Mouse (Mus musculus) T-helper 17 cell (primary cell): ENCODE data around the gene Trim47.

Source experiments
- in situ Hi-C, 2 experiments: fragments of 300-600 bp; cut with MboI, MseI; formaldehyde crosslinking; loops; 1 replicate in 1 of 2; 2 replicates in 1 of 2; pipeline ENCODE4 v1.15.1; 2025; ENCODE audit warnings: high pct_unique_total_duplicates in 2 of 2

Trim47 gene

GRCm38 (mm10) chr11:116091591-116091990 is 35.4 kb downstream of the Trim47 start:
- in situ Hi-C loops: loop anchor here in 1 of 2 experiments (5.0 kb wide), 1 partner anchor 41 kb away; the partner anchor contains the start of gene Trim65

DNA sequence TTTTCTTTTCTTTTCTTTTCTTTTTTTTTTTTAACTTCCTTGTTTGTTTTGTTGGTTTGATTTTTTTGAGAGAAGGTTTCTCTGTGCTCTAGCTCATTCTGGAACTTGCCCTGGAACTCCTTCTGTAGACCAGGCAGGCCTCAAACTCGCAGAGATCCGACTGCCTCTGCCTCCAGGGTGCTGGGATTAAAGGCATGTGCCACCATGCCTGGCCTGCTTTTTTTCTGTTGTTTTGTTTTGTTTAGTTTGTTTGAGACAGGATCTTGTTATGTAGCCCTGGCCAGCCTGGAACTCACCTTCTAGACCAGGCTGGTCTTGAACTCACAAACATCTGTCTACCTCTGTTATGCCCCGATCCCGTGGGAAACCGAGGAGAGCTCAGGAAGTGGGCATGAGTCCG is 37.5 kb downstream of the Trim47 start:
- in situ Hi-C loops: no loop called here

GRCm38 (mm10) chr11:116088741-116089394 is 38.1 kb downstream of the Trim47 start:
- in situ Hi-C loops: no loop called here

- in situ Hi-C loops: no loop called here
Observed at GRCm38 (mm10) chr11:116088188-116088587, 38.8 kb downstream of the Trim47 start.

- in situ Hi-C loops: no loop called here
Observed at GRCm38 (mm10) chr11:116087194-116088130, 39.5 kb downstream of the Trim47 start.

GRCm38 (mm10) chr11:116086258-116087193 is 40.5 kb downstream of the Trim47 start, which contains the start of gene Wbp2:
Gene Wbp2 (minus strand): TSS chr11:116086995.
- in situ Hi-C loops: no loop called here

DNA sequence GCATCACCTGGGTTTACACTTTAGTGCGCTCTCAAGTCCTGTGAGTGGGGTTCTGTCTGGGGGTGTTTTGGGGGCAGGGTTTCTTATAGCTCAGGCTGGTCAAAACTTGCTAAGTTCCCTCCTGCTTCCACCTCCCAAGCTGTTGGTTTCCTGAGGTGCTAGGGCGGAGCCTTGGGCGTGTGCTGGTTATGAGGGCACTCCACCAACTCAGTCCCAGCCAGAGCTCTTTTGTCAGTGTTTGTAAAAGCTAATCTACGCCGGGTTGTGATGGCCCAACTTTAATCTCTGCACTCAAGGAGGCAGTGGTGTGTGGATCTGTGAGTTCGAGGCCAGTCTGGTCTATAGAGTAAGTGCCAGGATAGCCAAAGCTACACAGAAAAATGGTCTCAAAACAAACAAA is 42.8 kb downstream of the Trim47 start:
- in situ Hi-C loops: no loop called here

GRCm38 (mm10) chr11:116083096-116083672 is 43.8 kb downstream of the Trim47 start:
- in situ Hi-C loops: no loop called here

DNA sequence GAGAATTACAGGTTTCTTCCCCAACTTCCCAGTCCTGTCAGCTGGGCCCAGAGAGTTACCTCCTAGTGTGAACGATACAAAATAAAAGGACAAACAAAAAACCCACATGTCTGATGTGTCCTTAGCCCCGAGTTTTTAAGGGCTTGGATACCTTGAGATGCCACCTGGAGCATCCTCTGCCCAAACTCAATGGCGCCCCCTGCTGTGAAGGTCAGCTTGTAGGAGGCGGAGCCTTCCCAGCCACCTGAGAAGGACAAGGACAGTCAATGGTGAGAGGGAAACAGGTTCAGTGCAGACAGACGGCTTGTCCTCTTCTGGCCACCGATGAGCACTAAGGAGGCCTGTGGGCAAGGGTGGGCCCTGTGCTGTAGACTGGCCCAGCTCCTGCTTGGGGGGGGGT is 45.9 kb downstream of the Trim47 start:
- in situ Hi-C loops: no loop called here

- in situ Hi-C loops: loop anchor here in 1 of 2 experiments (5.0 kb wide), 1 partner anchor 47 kb away; the partner anchor contains the start of gene Unk
Observed at GRCm38 (mm10) chr11:116079511-116079910, 47.5 kb downstream of the Trim47 start.

- in situ Hi-C loops: loop anchor here in 1 of 2 experiments (5.0 kb wide), 1 partner anchor 46 kb away; the partner anchor contains the start of gene Unk
Observed at GRCm38 (mm10) chr11:116078676-116079320, 48.2 kb downstream of the Trim47 start.

GRCm38 (mm10) chr11:116078221-116078620 is 48.8 kb downstream of the Trim47 start:
- in situ Hi-C loops: loop anchor here in 1 of 2 experiments (5.0 kb wide), 1 partner anchor 46 kb away; the partner anchor contains the start of gene Unk

DNA sequence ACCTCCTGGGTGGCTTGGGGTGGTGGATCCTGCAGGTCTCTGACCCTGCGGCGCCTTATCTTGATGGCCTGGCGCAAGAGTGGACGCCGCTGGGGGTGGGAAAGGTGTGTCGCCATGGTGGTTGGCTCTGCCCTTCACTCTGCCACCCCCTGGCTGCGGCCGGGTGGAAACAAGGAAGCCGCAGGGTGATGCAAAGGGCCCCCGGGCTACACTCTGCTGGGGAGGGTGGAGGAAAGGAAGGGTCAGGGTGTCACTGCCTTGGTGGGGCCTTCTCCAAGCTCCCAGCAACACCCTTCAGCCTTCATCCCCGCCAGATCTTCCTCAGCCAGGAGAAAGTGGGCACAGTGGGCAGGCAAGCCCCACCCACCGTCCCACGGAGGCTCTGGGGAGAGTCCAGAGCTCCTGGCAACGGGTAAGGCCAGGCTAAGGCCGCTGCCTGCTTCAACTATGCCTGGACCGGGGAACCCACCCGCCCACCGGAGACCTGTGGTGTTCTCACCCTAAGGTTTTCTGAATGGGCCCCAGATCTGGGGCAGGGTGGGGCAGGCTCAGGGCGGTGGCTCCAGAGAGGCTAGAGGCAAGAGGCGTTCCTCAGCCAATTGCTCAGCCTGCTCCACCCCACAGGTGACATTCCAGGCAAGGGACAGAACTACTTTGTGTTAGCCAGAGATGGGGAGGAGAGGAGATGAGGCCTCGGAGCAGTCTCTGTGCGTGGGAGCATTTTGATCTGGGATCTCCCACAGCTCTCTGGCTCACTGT is 49.4 kb downstream of the Trim47 start, which contains the start of gene Unc13d:
Gene Unc13d, minus strand, starts transcription at position 516 of the 759 bp plus-strand sequence.
- in situ Hi-C loops: loop anchor here in 1 of 2 experiments (5.0 kb wide), 1 partner anchor 45 kb away; the partner anchor contains the start of gene Unk

GRCm38 (mm10) chr11:116076836-116077235 is 50.2 kb downstream of the Trim47 start:
- in situ Hi-C loops: loop anchor here in 1 of 2 experiments (5.0 kb wide), 1 partner anchor 45 kb away; the partner anchor contains the start of gene Unk

- in situ Hi-C loops: loop anchor here in 1 of 2 experiments (5.0 kb wide), 1 partner anchor 44 kb away; the partner anchor contains the start of gene Unk
Observed at GRCm38 (mm10) chr11:116076266-116076540, 50.8 kb downstream of the Trim47 start.

GRCm38 (mm10) chr11:116075539-116076265 is 51.3 kb downstream of the Trim47 start:
- in situ Hi-C loops: loop anchor here in 1 of 2 experiments (5.0 kb wide), 1 partner anchor 43 kb away; the partner anchor contains the start of gene Unk

GRCm38 (mm10) chr11:116074436-116074991 is 52.5 kb downstream of the Trim47 start:
- in situ Hi-C loops: no loop called here

- in situ Hi-C loops: no loop called here
Observed at GRCm38 (mm10) chr11:116072608-116073007, 54.4 kb downstream of the Trim47 start.
